Mouse (Mus musculus) hindbrain, embryonic 11.5 days (tissue): ENCODE data around the gene Socs2. TPM values are rescaled to one million over a fixed set of nuclear protein-coding genes. Genes with fewer than 3 reads are reported as not detected.

ENCODE experiments used
- ATAC-seq: fragments of 200-750 bp; cut with Nextera tagmentation; 2 replicates; pipeline ENCODE4 v1.8.0; 2017; ENCODE audit warnings: mild to moderate bottlenecking, moderate TSS enrichment, moderate library complexity; ENCODE audit not compliant: low FRiP score
- DNase-seq: peaks from one replicate; pipeline ENCODE4 v3.0.0-alpha.2; 2015; ENCODE audit warnings: low spot score
- H3K27ac ChIP-seq: fragments of 300-500 bp; sonication (generic); 2 replicates; pipeline ENCODE4 v1.5.1; 2014; ENCODE audit warnings: mild to moderate bottlenecking, low read depth, low read length
- H3K27me3 ChIP-seq: fragments of 300-500 bp; sonication (generic); 2 replicates; pipeline ENCODE4 v1.6.1; 2014; ENCODE audit warnings: mild to moderate bottlenecking, low read length, moderate library complexity, mixed read lengths; ENCODE audit not compliant: control insufficient read depth, insufficient read depth
- H3K36me3 ChIP-seq: fragments of 300-500 bp; sonication (generic); 2 replicates; pipeline ENCODE4 v1.6.1; 2014; ENCODE audit warnings: mild to moderate bottlenecking, low read length, moderate library complexity, mixed read lengths; ENCODE audit not compliant: control insufficient read depth, insufficient read depth
- H3K4me1 ChIP-seq: fragments of 300-500 bp; sonication (generic); replicated peaks from 2 replicates; pipeline ENCODE4 v1.6.1; 2014; ENCODE audit warnings: low read length, mixed read lengths; ENCODE audit not compliant: control insufficient read depth, insufficient read depth
- H3K4me2 ChIP-seq: fragments of 300-500 bp; sonication (generic); replicated peaks from 2 replicates; pipeline ENCODE4 v1.6.1; 2014; ENCODE audit warnings: mild to moderate bottlenecking, low read depth, low read length
- H3K4me3 ChIP-seq: fragments of 300-500 bp; sonication (generic); 2 replicates; pipeline ENCODE4 v1.5.1; 2014; ENCODE audit warnings: low read depth, low read length
- H3K9ac ChIP-seq: fragments of 300-500 bp; sonication (generic); 2 replicates; pipeline ENCODE4 v1.6.1; 2014; ENCODE audit warnings: low read depth, low read length
- H3K9me3 ChIP-seq: fragments of 300-500 bp; sonication (generic); 2 replicates; pipeline ENCODE4 v1.6.1; 2016; ENCODE audit warnings: low read length; ENCODE audit not compliant: control insufficient read depth
- WGBS: fragments of 180-500 bp; shearing (Covaris S2); extraction: QIAGEN DNeasy Blood & Tissue Kit; methylation state at CpG from one replicate; pipeline ENCODE4 v1.1.7; 2014; 5-methylcytosine and 5-hydroxymethylcytosine counted together
- polyA plus RNA-seq: library from polyadenylated mRNA; unstranded; fragments of >200 nt; fragmentation: Nextera tagmentation; extraction: Ambion mirVana; gene quantifications from 2 replicates; pipeline ENCODE4 v1.2.1, GENCODE M21; 2014

Socs2 gene
- polyA plus RNA-seq, 1 experiment from 2014 or later = 58.2 TPM

- DNase-seq = peak; percentile 48
- no peaks in the 10 kb centered on the region for H3K27me3 ChIP-seq
These were observed 61.2 kb downstream of the Socs2 start for GRCm38 (mm10) chr10:95355678-95356268.

DNA sequence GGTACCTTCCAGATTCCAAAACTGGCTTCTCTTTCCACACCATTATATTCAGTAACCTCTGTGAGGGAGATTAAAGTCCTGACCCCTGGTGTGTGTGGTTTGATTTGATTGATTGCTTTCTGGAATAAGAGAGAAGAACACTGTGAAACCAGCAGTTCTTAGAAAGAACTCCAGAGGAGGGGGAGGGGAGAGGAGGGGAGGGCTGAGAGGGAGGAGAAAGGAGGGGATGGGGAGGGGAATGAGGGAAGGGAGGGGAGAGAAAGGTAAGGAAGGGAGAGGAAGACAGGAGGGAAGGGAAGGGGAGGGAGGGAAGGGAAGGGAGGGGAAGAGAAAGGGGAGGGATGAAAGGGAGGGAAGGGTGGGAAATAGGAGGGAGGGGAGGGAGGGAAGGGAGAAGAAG is 62.3 kb downstream of the Socs2 start:
- Histone ChIP-seq H3K9me3 (no peaks in the 10 kb centered on the region), H3K4me2 (no peak overlapping the region), H3K4me3 (no peak overlapping the region), H3K4me1 (peaks cover 4% of the 10 kb centered on the region; the same call in 1 of the 2 replicates), H3K36me3 (no peaks in the 10 kb centered on the region), H3K27me3 (no peaks in the 10 kb centered on the region), H3K9ac (no peak overlapping the region), H3K27ac (no peak overlapping the region)
- no peak for ATAC-seq
- DNase-seq = peak; percentile 32

More at GRCm38 (mm10) chr10:95355678-95356268, 61.2 kb downstream of the Socs2 start:
- H3K4me2 ChIP-seq = no peak overlapping the region
- H3K9me3 ChIP-seq = no peaks in the 10 kb centered on the region
- ATAC-seq = peak; percentile 57
- no peak overlapping the region for H3K9ac ChIP-seq
- no peak overlapping the region; the same call in 1 of the 2 replicates for H3K27ac ChIP-seq
- WGBS = 32% methylated on average over 6 of the region's 6 CpGs
- H3K4me1 ChIP-seq = peaks cover 4% of the 10 kb centered on the region; the same call in 1 of the 2 replicates
- no peak overlapping the region for H3K4me3 ChIP-seq
- H3K36me3 ChIP-seq = no peaks in the 10 kb centered on the region

GRCm38 (mm10) chr10:95354047-95354446 is 62.9 kb downstream of the Socs2 start:
- Histone ChIP-seq H3K4me2 (no peak overlapping the region), H3K4me1 (peaks cover 4% of the 10 kb centered on the region; the same call in 1 of the 2 replicates), H3K36me3 (no peaks in the 10 kb centered on the region), H3K4me3 (no peak overlapping the region), H3K9ac (no peak overlapping the region), H3K27me3 (no peaks in the 10 kb centered on the region), H3K27ac (no peak overlapping the region), H3K9me3 (no peaks in the 10 kb centered on the region)
- 64% methylated on average over 6 of the region's 6 CpGs for WGBS
- ATAC-seq (no peak), DNase-seq (peak; percentile 23)

DNA sequence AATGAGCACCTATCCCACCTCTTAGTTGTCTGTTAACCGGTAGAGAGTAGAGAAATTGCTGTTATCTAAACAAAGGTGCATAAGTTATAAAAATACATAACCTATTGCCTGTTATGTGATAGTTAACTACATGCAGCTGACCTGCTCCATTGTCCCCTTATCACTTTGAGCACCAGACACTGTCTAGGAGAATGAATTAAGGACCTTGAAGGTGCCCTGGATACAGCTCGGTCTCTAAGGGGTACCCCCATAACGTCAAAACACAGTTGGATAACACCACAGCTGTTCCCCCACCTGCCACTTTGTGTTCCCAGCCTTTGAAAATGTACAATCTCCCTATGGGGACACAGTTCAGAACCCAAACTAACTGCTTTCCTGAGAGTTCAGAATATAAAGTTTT is 68.5 kb downstream of the Socs2 start:
- H3K9me3 ChIP-seq = no peaks in the 10 kb centered on the region
- no peak for DNase-seq
- H3K36me3 ChIP-seq = no peaks in the 10 kb centered on the region
- H3K9ac ChIP-seq = no peak overlapping the region
- no peaks in the 10 kb centered on the region for H3K27me3 ChIP-seq
- H3K27ac ChIP-seq = no peak overlapping the region
- no peak overlapping the region for H3K4me2 ChIP-seq
- ATAC-seq = no peak
- H3K4me1 ChIP-seq = no peaks in the 10 kb centered on the region
- WGBS = 92% methylated on average over 3 of the region's 3 CpGs
- no peak overlapping the region for H3K4me3 ChIP-seq

DNA sequence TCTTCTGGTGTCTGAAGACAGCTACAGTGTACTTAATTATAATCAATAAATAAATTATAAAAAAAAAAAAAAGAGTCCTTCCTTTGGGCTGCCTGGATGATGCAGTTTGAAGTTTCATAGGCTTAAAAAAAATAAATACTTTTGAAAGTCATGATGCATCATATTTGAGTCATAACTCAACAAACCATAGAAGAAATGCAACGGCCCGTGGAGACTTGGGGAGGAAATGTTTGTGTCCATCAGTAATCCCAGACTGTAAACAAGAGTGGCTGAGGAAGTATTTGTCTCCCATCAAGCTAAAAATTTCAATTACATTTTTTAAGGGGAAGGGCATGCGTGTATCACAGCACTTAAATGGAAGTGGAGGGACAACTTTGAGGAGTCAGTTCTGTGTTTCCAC is 69.2 kb downstream of the Socs2 start:
- ATAC-seq = no peak
- H3K4me3 ChIP-seq = no peak overlapping the region
- WGBS = 97% methylated on average over 3 of the region's 3 CpGs

DNA sequence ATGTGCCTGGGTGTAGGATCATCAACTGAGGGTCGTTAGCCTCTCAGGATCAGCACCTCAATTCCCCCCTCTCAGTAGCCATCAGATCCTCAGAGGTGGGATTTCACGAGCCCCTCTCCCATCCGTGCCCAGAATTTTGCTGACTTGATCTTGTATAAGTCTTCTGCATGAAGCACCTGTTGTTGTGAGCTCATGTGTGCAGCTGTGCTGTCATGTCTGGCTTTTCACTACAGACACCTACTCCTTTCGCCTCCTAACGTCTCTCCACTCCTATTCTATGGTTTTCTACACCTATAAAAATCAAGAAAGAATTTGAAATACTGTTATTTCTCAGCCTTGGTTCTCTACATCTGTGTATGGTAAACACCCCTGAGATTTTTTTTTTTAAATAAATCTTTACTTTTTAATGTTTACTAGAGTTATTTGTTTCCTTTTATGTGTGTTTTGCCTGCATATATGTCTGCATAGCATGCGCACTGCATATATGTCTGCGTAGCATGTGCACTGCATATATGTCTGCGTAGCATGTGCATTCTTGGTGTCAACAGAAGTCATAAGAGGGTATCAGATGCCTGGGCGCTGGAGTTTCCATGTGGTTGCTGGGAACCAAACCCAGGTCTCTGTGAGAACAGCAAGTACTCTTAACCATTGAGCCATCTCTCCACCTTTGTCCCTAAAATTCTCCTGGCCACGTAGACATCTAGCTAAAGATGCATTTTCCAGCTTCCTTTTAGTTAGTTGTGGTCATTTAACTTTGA is 74.0 kb downstream of the Socs2 start:
- Histone ChIP-seq H3K27me3 (no peaks in the 10 kb centered on the region), H3K4me2 (no peak overlapping the region), H3K36me3 (no peaks in the 10 kb centered on the region), H3K9ac (no peak overlapping the region), H3K4me3 (no peak overlapping the region), H3K9me3 (no peaks in the 10 kb centered on the region), H3K4me1 (no peaks in the 10 kb centered on the region), H3K27ac (no peak overlapping the region)
- 87% methylated on average over 10 of the region's 10 CpGs for WGBS
- ATAC-seq = no peak
- no peak for DNase-seq

More for the DNA sequence above, 69.2 kb downstream of the Socs2 start:
- no peaks in the 10 kb centered on the region for H3K4me1 ChIP-seq
- no peaks in the 10 kb centered on the region for H3K27me3 ChIP-seq
- no peak overlapping the region for H3K27ac ChIP-seq
- no peak overlapping the region for H3K4me2 ChIP-seq
- no peak for DNase-seq
- H3K9me3 ChIP-seq = no peaks in the 10 kb centered on the region
- H3K36me3 ChIP-seq = no peaks in the 10 kb centered on the region
- H3K9ac ChIP-seq = no peak overlapping the region

- no peak overlapping the region for H3K9ac ChIP-seq
- ATAC-seq (no peak), DNase-seq (no peak)
- WGBS = 79% methylated on average over 4 of the region's 4 CpGs
- H3K36me3 ChIP-seq = no peaks in the 10 kb centered on the region
- no peak overlapping the region for H3K4me3 ChIP-seq
- H3K27ac ChIP-seq = no peak overlapping the region
- H3K27me3 ChIP-seq = no peaks in the 10 kb centered on the region
- 0 out of 2 replicates have a peak, but pooled peaks cover 3% of the 10 kb centered on the region for H3K4me1 ChIP-seq
- H3K4me2 ChIP-seq = no peak overlapping the region
- no peaks in the 10 kb centered on the region for H3K9me3 ChIP-seq
These were observed 76.3 kb downstream of the Socs2 start for GRCm38 (mm10) chr10:95340676-95341075.

DNA sequence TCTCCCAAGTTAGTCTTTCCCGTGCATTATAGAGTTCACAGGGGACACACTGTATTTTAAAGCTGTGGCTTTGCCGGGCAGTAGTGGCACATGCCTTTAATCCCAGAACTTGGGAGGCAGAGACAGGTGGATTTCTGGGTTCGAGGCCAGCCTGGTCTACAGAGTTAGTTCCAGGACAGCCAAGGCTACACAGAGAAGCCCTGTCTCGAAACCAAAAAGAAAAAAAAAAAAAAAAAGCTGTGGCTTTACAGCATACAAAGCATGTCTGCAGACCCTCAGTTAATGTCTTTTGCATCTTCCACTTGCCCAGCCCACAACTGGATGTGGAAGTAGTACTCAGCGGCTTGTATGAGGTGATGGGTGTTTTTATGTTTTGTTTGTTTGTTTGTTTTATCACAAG is 79.4 kb downstream of the Socs2 start:
- Histone ChIP-seq H3K27ac (no peak overlapping the region), H3K4me1 (0 out of 2 replicates have a peak, but pooled peaks cover 3% of the 10 kb centered on the region), H3K4me3 (no peak overlapping the region), H3K4me2 (no peak overlapping the region), H3K36me3 (no peaks in the 10 kb centered on the region), H3K27me3 (no peaks in the 10 kb centered on the region), H3K9ac (no peak overlapping the region), H3K9me3 (no peaks in the 10 kb centered on the region)
- WGBS = 84% methylated on average over 5 of the region's 5 CpGs
- ATAC-seq (no peak), DNase-seq (no peak)
